ENCODE assay signal across 8 mouse cellular contexts in the genomic region with DNA sequence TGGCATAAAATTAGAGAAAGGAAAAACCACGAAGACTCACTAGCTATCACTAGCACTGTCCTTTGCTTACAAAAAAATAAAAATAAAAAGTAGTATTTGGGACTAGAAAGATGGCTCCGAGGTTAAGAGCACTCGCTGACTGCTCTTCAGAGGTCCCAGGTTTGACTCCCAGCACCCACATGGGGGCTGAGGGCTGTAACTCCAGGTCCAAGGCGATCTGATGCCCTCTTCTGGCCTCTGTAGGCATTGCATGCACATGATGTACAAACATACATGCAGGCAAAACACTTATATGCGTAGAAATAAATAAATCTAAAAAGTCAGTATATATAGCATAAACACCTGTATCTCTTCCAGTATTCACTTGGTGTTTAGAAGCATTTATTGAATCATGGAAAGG. TPM values are rescaled to one million over a fixed set of nuclear protein-coding genes. Genes with fewer than 3 reads are reported as not detected.
A peak's percentile ranks its signal among the peaks of the same experiment; 100 is the strongest.
DNase-seq lines count a peak whose midpoint lies in the region; ATAC-seq and TF ChIP-seq lines count a peak whose summit lies in the region.

No protein-coding gene starts in this region.

- DNase-seq in heart, adult 9 months (ENCODE audit: low spot score in 2 of 2) = no peak
- peak; percentile 28 for DNase-seq in retina, postnatal 1 day
- no peak for DNase-seq in retina, embryonic 14.5 days (ENCODE audit: low spot score)
- no peak for DNase-seq in urinary bladder, postnatal 10 days (ENCODE audit: low spot score)
- DNase-seq in Muller cell, postnatal 12 days (ENCODE audit: inconsistent ontology term) = no peak

- no peak overlapping the region for H3K9ac ChIP-seq in heart, embryonic 15.5 days
- no peak overlapping the region for H3K9ac ChIP-seq in stomach, embryonic 14.5 days (replicated peaks; ENCODE audit: low read depth, low read length)

- TF ChIP-seq POLR2A in embryonic fibroblast, embryonic 13.5 days (IDR thresholded peaks at IDR 0.05; ENCODE audit: low read depth, low read length) = no peak

- TF ChIP-seq CTCF in embryonic fibroblast, embryonic 13.5 days (IDR thresholded peaks at IDR 0.05; ENCODE audit: borderline replicate concordance, insufficient read depth, low read length) = peak; percentile 30; the same call in 1 of the 2 replicates

- no peak overlapping the region for H3K4me3 ChIP-seq in heart, embryonic 15.5 days
- no peak overlapping the region for H3K4me3 ChIP-seq in embryonic fibroblast, embryonic 13.5 days (ENCODE audit: insufficient read depth, low read length)
- H3K4me3 ChIP-seq in stomach, embryonic 14.5 days (ENCODE audit: low read depth, low read length) = no peak overlapping the region

- 84% methylated on average over 5 of the region's 5 CpGs for WGBS in heart, embryonic 15.5 days
- 75% methylated on average over 5 of the region's 5 CpGs for WGBS in stomach, embryonic 14.5 days

- no peaks in the 10 kb centered on the region for H3K9me3 ChIP-seq in heart, embryonic 15.5 days (replicated peaks)
- H3K9me3 ChIP-seq in stomach, embryonic 14.5 days (ENCODE audit: control insufficient read depth, low read depth, low read length) = no peaks in the 10 kb centered on the region

- H3K4me2 ChIP-seq in heart, embryonic 15.5 days = no peak overlapping the region
- no peak overlapping the region for H3K4me2 ChIP-seq in stomach, embryonic 14.5 days (replicated peaks; ENCODE audit: low read depth, low read length)

- peak overlapping the region; percentile 57 for H3K27ac ChIP-seq in heart, embryonic 15.5 days
- no peak overlapping the region for H3K27ac ChIP-seq in embryonic fibroblast, embryonic 13.5 days (ENCODE audit: insufficient read depth, low read length)
- peak overlapping the region; percentile 83 for H3K27ac ChIP-seq in stomach, embryonic 14.5 days (ENCODE audit: low read length)

- H3K27me3 ChIP-seq in heart, embryonic 15.5 days = no peaks in the 10 kb centered on the region
- H3K27me3 ChIP-seq in stomach, embryonic 14.5 days (ENCODE audit: control insufficient read depth, insufficient read depth, low read length) = no peaks in the 10 kb centered on the region

- ATAC-seq in heart, embryonic 15.5 days (replicated peaks; ENCODE audit: insufficient number of reproducible peaks, insufficient read depth, low FRiP score, low read depth) = no peak
- no peak for ATAC-seq in stomach, embryonic 14.5 days (ENCODE audit: insufficient number of reproducible peaks, insufficient read depth, low FRiP score, low read depth)

- H3K36me3 ChIP-seq in heart, embryonic 15.5 days = no peaks in the 10 kb centered on the region
- no peaks in the 10 kb centered on the region for H3K36me3 ChIP-seq in stomach, embryonic 14.5 days (ENCODE audit: control insufficient read depth, insufficient read depth, low read length)

- peaks cover 58% of the 10 kb centered on the region for H3K4me1 ChIP-seq in heart, embryonic 15.5 days (replicated peaks)
- 0 out of 2 replicates have a peak, but pooled peaks cover 5% of the 10 kb centered on the region for H3K4me1 ChIP-seq in embryonic fibroblast, embryonic 13.5 days (ENCODE audit: control insufficient read depth, insufficient read depth, low read length)
- peaks cover 22% of the 10 kb centered on the region for H3K4me1 ChIP-seq in stomach, embryonic 14.5 days (ENCODE audit: control insufficient read depth, insufficient read depth, low read length)

RNA-seq across cellular contexts. Expression of a gene that starts 43.5 kb away (rescaled TPM):
- 134 and 142 TPM in 2 replicates for polyA plus RNA-seq in heart, embryonic 15.5 days (2015; fragmentation: Nextera tagmentation; extraction: Ambion mirVana)
- polyA plus RNA-seq in embryonic fibroblast, embryonic 13.5 days (2011; ENCODE audit: insufficient read length, low read depth, missing spikeins) = 72.2 and 113 TPM in 2 replicates
- polyA plus RNA-seq in stomach, embryonic 14.5 days (2014; fragmentation: Nextera tagmentation; extraction: Ambion mirVana) = 124 and 139 TPM in 2 replicates
